Mouse (Mus musculus) C2C12 (cell line): ENCODE measurements at regions not wholly inside any gene's neighbourhood (a gene's known extent, or its start where the extent isn't known, plus 50 kb on each side); places are given as distances from the start of the nearest gene placed in this dataset.
"Not testable (repeated sequence)": the region's sequence is repeated elsewhere in the genome, so short reads cannot be mapped to it uniquely, and the experiment has no call there.

Experiments used
- H3K27me3 ChIP-seq: one replicate; pipeline ENCODE4 v1.6.1; 2011; ENCODE audit not compliant: control insufficient read depth, insufficient read depth, insufficient read length
- H3K36me3 ChIP-seq: one replicate; pipeline ENCODE4 v1.6.1; 2011; ENCODE audit not compliant: control insufficient read depth, insufficient read depth
- H3K4me3 ChIP-seq: one replicate; pipeline ENCODE4 v1.5.1; 2011; ENCODE audit warnings: mild to moderate bottlenecking, control low read depth; ENCODE audit not compliant: poor library complexity, insufficient read depth, severe bottlenecking
- H3K79me2 ChIP-seq: one replicate; pipeline ENCODE4 v1.6.1; 2011; ENCODE audit not compliant: control insufficient read depth, insufficient read depth
- H3K79me3 ChIP-seq: one replicate; pipeline ENCODE4 v1.6.1; 2011; ENCODE audit warnings: low read depth, control low read depth
- H3ac ChIP-seq: one replicate; pipeline ENCODE3; 2011; ENCODE audit warnings: low read depth; ENCODE audit not compliant: control insufficient read depth, insufficient read length
- CEBPB ChIP-seq: IDR thresholded peaks from one replicate; pipeline ENCODE4 v1.6.1; 2011; ENCODE audit warnings: low read depth, mild to moderate bottlenecking, control low read depth, moderate library complexity
- CTCF ChIP-seq: IDR thresholded peaks from one replicate; pipeline ENCODE4 v1.5.1; 2011; ENCODE audit not compliant: control insufficient read depth, insufficient read depth, insufficient read length
- FOSL1 ChIP-seq: IDR thresholded peaks from one replicate; pipeline ENCODE4 v1.8.0; 2011; ENCODE audit warnings: mild to moderate bottlenecking, low read length; ENCODE audit not compliant: poor library complexity, insufficient read depth, severe bottlenecking
- MAX ChIP-seq: IDR thresholded peaks from one replicate; pipeline ENCODE4 v1.6.1; 2011; ENCODE audit warnings: mild to moderate bottlenecking, control low read depth
- MYOD1 ChIP-seq: IDR thresholded peaks from one replicate; pipeline ENCODE4 v1.6.1; 2011; ENCODE audit warnings: low read depth; ENCODE audit not compliant: control insufficient read depth, insufficient read length
- MYOG ChIP-seq: IDR thresholded peaks from one replicate; pipeline ENCODE4 v1.6.1; 2011; ENCODE audit not compliant: control insufficient read depth, insufficient read length; ENCODE audit errors: extremely low read depth
- USF1 ChIP-seq: IDR thresholded peaks from one replicate; pipeline ENCODE4 v1.6.1; 2011; ENCODE audit warnings: low read depth, mild to moderate bottlenecking, control low read depth, moderate library complexity

- no peak overlapping the region for H3ac ChIP-seq
- no peaks in the 10 kb centered on the region for H3K79me2 ChIP-seq
- TF ChIP-seq MYOG (no peak), CTCF (no peak), CEBPB (no peak), MAX (no peak), FOSL1 (no peak), MYOD1 (no peak), USF1 (no peak)
- no peaks in the 10 kb centered on the region for H3K36me3 ChIP-seq
- H3K79me3 ChIP-seq = no peaks in the 10 kb centered on the region
- no peaks in the 10 kb centered on the region for H3K27me3 ChIP-seq
- H3K4me3 ChIP-seq = no peak overlapping the region
These were observed 311.2 kb downstream of the Ets1 start for GRCm38 (mm10) chr9:32947221-32947620.

GRCm38 (mm10) chr9:32949036-32949435 is 313.0 kb downstream of the Ets1 start:
- no peak overlapping the region for H3K4me3 ChIP-seq
- no peaks in the 10 kb centered on the region for H3K27me3 ChIP-seq
- no peaks in the 10 kb centered on the region for H3K79me2 ChIP-seq
- H3K36me3 ChIP-seq = no peaks in the 10 kb centered on the region
- TF ChIP-seq MAX = no peak
- no peak for TF ChIP-seq MYOG
- no peak for TF ChIP-seq CEBPB
- no peak for TF ChIP-seq MYOD1
- TF ChIP-seq FOSL1 = no peak
- TF ChIP-seq CTCF = no peak
- TF ChIP-seq USF1 = no peak
- H3K79me3 ChIP-seq = no peaks in the 10 kb centered on the region
- no peak overlapping the region for H3ac ChIP-seq

- Histone ChIP-seq H3K4me3 (no peak overlapping the region), H3K79me2 (no peaks in the 10 kb centered on the region), H3K79me3 (no peaks in the 10 kb centered on the region), H3K27me3 (no peaks in the 10 kb centered on the region), H3K36me3 (no peaks in the 10 kb centered on the region), H3ac (no peak overlapping the region)
- no peak for TF ChIP-seq MAX
These were observed 322.7 kb downstream of the Ets1 start for GRCm38 (mm10) chr9:32958716-32959115.

GRCm38 (mm10) chr9:32959468-32959867 is 323.4 kb downstream of the Ets1 start:
- not testable (repeated sequence) for H3ac ChIP-seq, H3K79me3 ChIP-seq, H3K4me3 ChIP-seq, H3K36me3 ChIP-seq, H3K79me2 ChIP-seq, H3K27me3 ChIP-seq

- no peaks in the 10 kb centered on the region for H3K36me3 ChIP-seq
- TF ChIP-seq USF1 = no peak
- no peak for TF ChIP-seq CEBPB
- TF ChIP-seq MAX = no peak
- TF ChIP-seq MYOG = no peak
- TF ChIP-seq FOSL1 = no peak
- no peak for TF ChIP-seq CTCF
- TF ChIP-seq MYOD1 = no peak
- H3K79me3 ChIP-seq = no peaks in the 10 kb centered on the region
- H3ac ChIP-seq = no peak overlapping the region
- no peaks in the 10 kb centered on the region for H3K27me3 ChIP-seq
- no peaks in the 10 kb centered on the region for H3K79me2 ChIP-seq
- no peak overlapping the region for H3K4me3 ChIP-seq
These were observed 326.7 kb downstream of the Ets1 start for GRCm38 (mm10) chr9:32962679-32963205.

- no peaks in the 10 kb centered on the region for H3K79me3 ChIP-seq
- no peaks in the 10 kb centered on the region for H3K36me3 ChIP-seq
- TF ChIP-seq USF1 (no peak), MYOG (no peak), MYOD1 (no peak), MAX (no peak), CTCF (no peak), FOSL1 (no peak), CEBPB (no peak)
- no peak overlapping the region for H3K4me3 ChIP-seq
- no peaks in the 10 kb centered on the region for H3K27me3 ChIP-seq
- no peaks in the 10 kb centered on the region for H3K79me2 ChIP-seq
- no peak overlapping the region for H3ac ChIP-seq
These were observed 332.4 kb downstream of the Ets1 start for GRCm38 (mm10) chr9:32968446-32968845.
